Mouse (Mus musculus) erythroblast, embryonic 14.5 days (primary cell): Measurements from ENCODE around the gene Mical3. TPM values are rescaled to one million over a fixed set of nuclear protein-coding genes. Genes with fewer than 3 reads are reported as not detected.
"Not testable (repeated sequence)": the region's sequence is repeated elsewhere in the genome, so short reads cannot be mapped to it uniquely, and the experiment has no call there.

Experiments
- H3K27me3 ChIP-seq: 2 replicates; pipeline ENCODE4 v1.6.1; 2012; ENCODE audit warnings: inconsistent platforms; ENCODE audit not compliant: control insufficient read depth
- H3K36me3 ChIP-seq: 2 replicates; pipeline ENCODE4 v1.6.1; 2012; ENCODE audit warnings: mild to moderate bottlenecking, inconsistent platforms; ENCODE audit not compliant: control insufficient read depth
- H3K4me1 ChIP-seq: 2 replicates; pipeline ENCODE4 v1.6.1; 2012; ENCODE audit warnings: inconsistent platforms; ENCODE audit not compliant: control insufficient read depth
- H3K4me3 ChIP-seq: replicated peaks from 2 replicates; pipeline ENCODE3; 2012; ENCODE audit warnings: moderate library complexity, mild to moderate bottlenecking, inconsistent platforms
- H3K9me3 ChIP-seq: 2 replicates; pipeline ENCODE4 v1.6.1; 2012; ENCODE audit warnings: low read length, inconsistent platforms, mixed read lengths; ENCODE audit not compliant: control insufficient read depth
- GATA1 ChIP-seq: IDR thresholded peaks from 2 replicates; pipeline ENCODE4 v1.6.1; 2012; ENCODE audit warnings: low read length, inconsistent platforms, mixed read lengths
- TAL1 ChIP-seq: IDR thresholded peaks from 3 replicates; pipeline ENCODE4 v1.6.1; 2012; ENCODE audit warnings: low read length, inconsistent platforms, mixed read lengths
- polyA plus RNA-seq: library from polyadenylated mRNA; stranded (reverse); fragments of >175 nt; gene quantifications from 2 replicates; pipeline ENCODE4 v1.2.3, GENCODE M21; 2012

The Mical3 gene
- polyA plus RNA-seq, 1 experiment: 11.0 TPM

- Histone ChIP-seq H3K36me3 (peaks cover 78% of the 10 kb centered on the region), H3K27me3 (no peaks in the 10 kb centered on the region), H3K4me3 (no peak overlapping the region), H3K9me3 (no peaks in the 10 kb centered on the region), H3K4me1 (peaks cover 12% of the 10 kb centered on the region; the same call in 1 of the 2 replicates)
- TF ChIP-seq GATA1: no peak
- TF ChIP-seq TAL1: no peak
These were observed 193.6 kb downstream of the Mical3 start for GRCm38 (mm10) chr6:120937104-120937617.

GRCm38 (mm10) chr6:120934176-120934575, 196.6 kb downstream of the Mical3 start:
- H3K4me1 ChIP-seq: peaks cover 28% of the 10 kb centered on the region
- TF ChIP-seq TAL1 (no peak), GATA1 (no peak)
- H3K4me3 ChIP-seq: no peak overlapping the region
- H3K27me3 ChIP-seq: no peaks in the 10 kb centered on the region
- H3K36me3 ChIP-seq: peaks cover 90% of the 10 kb centered on the region
- H3K9me3 ChIP-seq: no peaks in the 10 kb centered on the region

GRCm38 (mm10) chr6:120933670-120934069, 197.1 kb downstream of the Mical3 start:
- Histone ChIP-seq H3K36me3 (peaks cover 92% of the 10 kb centered on the region), H3K27me3 (no peaks in the 10 kb centered on the region), H3K4me1 (peaks cover 26% of the 10 kb centered on the region), H3K9me3 (no peaks in the 10 kb centered on the region), H3K4me3 (no peak overlapping the region)
- TF ChIP-seq TAL1: no peak
- no peak for TF ChIP-seq GATA1

- Histone ChIP-seq H3K36me3 (peaks cover 87% of the 10 kb centered on the region), H3K4me3 (no peak overlapping the region), H3K9me3 (no peaks in the 10 kb centered on the region), H3K27me3 (no peaks in the 10 kb centered on the region), H3K4me1 (peaks cover 21% of the 10 kb centered on the region)
- no peak for TF ChIP-seq TAL1
These were observed 198.2 kb downstream of the Mical3 start for GRCm38 (mm10) chr6:120932597-120932996.

GRCm38 (mm10) chr6:120930450-120931306, 200.1 kb downstream of the Mical3 start:
- peaks cover 72% of the 10 kb centered on the region for H3K36me3 ChIP-seq
- peaks cover 24% of the 10 kb centered on the region for H3K4me1 ChIP-seq
- H3K9me3 ChIP-seq: no peaks in the 10 kb centered on the region
- H3K27me3 ChIP-seq: no peaks in the 10 kb centered on the region
- TF ChIP-seq GATA1 (no peak), TAL1 (no peak)
- no peak overlapping the region for H3K4me3 ChIP-seq

GRCm38 (mm10) chr6:120929421-120929820, 201.4 kb downstream of the Mical3 start:
- Histone ChIP-seq H3K36me3 (peaks cover 59% of the 10 kb centered on the region), H3K4me1 (peaks cover 27% of the 10 kb centered on the region), H3K9me3 (no peaks in the 10 kb centered on the region), H3K27me3 (no peaks in the 10 kb centered on the region), H3K4me3 (no peak overlapping the region)
- no peak for TF ChIP-seq GATA1
- no peak for TF ChIP-seq TAL1

- H3K9me3 ChIP-seq: no peaks in the 10 kb centered on the region
- TF ChIP-seq TAL1: no peak
- no peak for TF ChIP-seq GATA1
These were observed 203.0 kb downstream of the Mical3 start for GRCm38 (mm10) chr6:120927765-120928164.

GRCm38 (mm10) chr6:120926880-120927279, 203.9 kb downstream of the Mical3 start:
- H3K4me3 ChIP-seq: no peak overlapping the region
- no peak for TF ChIP-seq TAL1
- TF ChIP-seq GATA1: no peak
- H3K27me3 ChIP-seq: no peaks in the 10 kb centered on the region
- H3K9me3 ChIP-seq: no peaks in the 10 kb centered on the region
- peaks cover 34% of the 10 kb centered on the region for H3K36me3 ChIP-seq
- H3K4me1 ChIP-seq: peaks cover 23% of the 10 kb centered on the region

More at GRCm38 (mm10) chr6:120927765-120928164, 203.0 kb downstream of the Mical3 start:
- H3K36me3 ChIP-seq: peaks cover 43% of the 10 kb centered on the region
- H3K27me3 ChIP-seq: no peaks in the 10 kb centered on the region
- no peak overlapping the region for H3K4me3 ChIP-seq
- peaks cover 28% of the 10 kb centered on the region for H3K4me1 ChIP-seq

GRCm38 (mm10) chr6:120924791-120925321, 205.9 kb downstream of the Mical3 start:
- peaks cover 13% of the 10 kb centered on the region for H3K36me3 ChIP-seq

More at GRCm38 (mm10) chr6:120924791-120925321, 205.9 kb downstream of the Mical3 start:
- H3K4me3 ChIP-seq, H3K27me3 ChIP-seq, H3K9me3 ChIP-seq, H3K4me1 ChIP-seq: not testable (repeated sequence)
